Mouse (Mus musculus) intestine, embryonic 14.5 days (tissue): ENCODE results near the gene March9. TPM values are rescaled to one million over a fixed set of nuclear protein-coding genes. Genes with fewer than 3 reads are reported as not detected.

ENCODE experiments used
- ATAC-seq: fragments of 200-750 bp; cut with Nextera tagmentation; replicated peaks from 2 replicates; pipeline ENCODE4 v1.8.0; 2017; ENCODE audit warnings: low read depth, moderate number of reproducible peaks, moderate TSS enrichment, moderate library complexity; ENCODE audit not compliant: low FRiP score, low TSS enrichment
- DNase-seq: peaks from one replicate; pipeline ENCODE4 v3.0.0-alpha.2; 2018; ENCODE audit warnings: low spot score
- H3K27ac ChIP-seq: fragments of 300-500 bp; sonication (generic); 2 replicates; pipeline ENCODE4 v1.5.1; 2014; ENCODE audit warnings: low read depth, mild to moderate bottlenecking, control low read depth
- H3K27me3 ChIP-seq: fragments of 300-500 bp; sonication (generic); replicated peaks from 2 replicates; pipeline ENCODE4 v1.6.1; 2014; ENCODE audit warnings: low read length, control low read depth; ENCODE audit not compliant: control insufficient read depth, insufficient read depth
- H3K36me3 ChIP-seq: fragments of 300-500 bp; sonication (generic); 2 replicates; pipeline ENCODE4 v1.6.1; 2014; ENCODE audit warnings: low read length, control low read depth; ENCODE audit not compliant: control insufficient read depth, insufficient read depth
- H3K4me1 ChIP-seq: fragments of 300-500 bp; sonication (generic); replicated peaks from 2 replicates; pipeline ENCODE4 v1.6.1; 2014; ENCODE audit warnings: low read length, control low read depth, mixed read lengths; ENCODE audit not compliant: control insufficient read depth, insufficient read depth
- H3K4me2 ChIP-seq: fragments of 300-500 bp; sonication (generic); 2 replicates; pipeline ENCODE4 v1.6.1; 2014; ENCODE audit warnings: low read length
- H3K4me3 ChIP-seq: fragments of 300-500 bp; sonication (generic); 2 replicates; pipeline ENCODE4 v1.5.1; 2014; ENCODE audit warnings: low read depth, low read length, control low read depth, mixed read lengths
- H3K9ac ChIP-seq: fragments of 300-500 bp; sonication (generic); 2 replicates; pipeline ENCODE4 v1.6.1; 2014; ENCODE audit warnings: mild to moderate bottlenecking, low read length
- H3K9me3 ChIP-seq: fragments of 300-500 bp; sonication (generic); 2 replicates; pipeline ENCODE4 v1.6.1; 2016; ENCODE audit warnings: low read length, control low read depth; ENCODE audit not compliant: control insufficient read depth
- WGBS: fragments of 180-500 bp; shearing (Covaris S2); extraction: QIAGEN DNeasy Blood & Tissue Kit; methylation state at CpG from one replicate; pipeline ENCODE4 v1.1.7; 2014; 5-methylcytosine and 5-hydroxymethylcytosine counted together
- polyA plus RNA-seq: library from polyadenylated mRNA; unstranded; fragments of >200 nt; fragmentation: Nextera tagmentation; extraction: Ambion mirVana; gene quantifications from 2 replicates; pipeline ENCODE4 v1.2.1, GENCODE M21; 2014

The March9 gene
- polyA plus RNA-seq, 1 experiment from 2014 or later = 1.4 TPM

DNA sequence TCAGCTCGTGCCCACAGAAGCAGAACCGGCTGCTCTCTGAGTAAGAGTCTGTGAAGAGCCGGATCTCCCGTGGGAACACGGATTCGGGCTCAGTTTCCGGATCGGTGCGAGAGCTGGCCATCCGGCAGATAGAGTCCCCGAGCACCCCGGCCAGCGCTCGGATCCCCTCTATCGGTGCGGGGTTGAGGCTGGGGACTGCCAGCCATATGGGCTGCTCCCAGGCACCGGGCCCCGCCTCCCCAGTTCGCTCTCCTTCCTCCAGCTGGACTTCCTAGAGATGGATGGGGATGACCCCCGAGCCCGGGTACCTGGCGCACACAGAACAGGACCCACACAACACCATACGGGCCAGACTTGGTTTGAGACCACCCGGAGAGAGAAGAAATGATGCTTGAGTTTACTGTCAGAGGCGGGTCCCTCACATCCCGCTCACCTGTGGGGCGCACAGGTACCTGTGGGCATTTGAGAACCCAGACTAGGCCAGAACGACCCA, 18.7 kb downstream of the March9 start, which contains the start of the genes Mettl1 and Eef1akmt3:
Gene Mettl1, plus strand, starts transcription at position 141 of the 493 bp plus-strand sequence.
Gene Eef1akmt3, minus strand, starts transcription at position 240 of the 493 bp plus-strand sequence.
- no peak for DNase-seq
- peak within 1 kb of the TSS; percentile 48; the same call in 1 of the 2 replicates for H3K27ac ChIP-seq
- peak within 1 kb of the TSS; percentile 65 for H3K4me3 ChIP-seq
- peak within 1 kb of the TSS; percentile 59 for H3K9ac ChIP-seq
- H3K4me1 ChIP-seq = peaks cover 8% of the 10 kb centered on the region
- WGBS = under 1% methylated on average over 28 of the region's 28 CpGs
- H3K4me2 ChIP-seq = peak within 1 kb of the TSS; percentile 99
- no peaks in the 10 kb centered on the region for H3K9me3 ChIP-seq
- H3K27me3 ChIP-seq = peaks cover 10% of the 10 kb centered on the region; the same call in 1 of the 2 replicates
- ATAC-seq = peak; percentile 69
- H3K36me3 ChIP-seq = peaks cover 13% of the 10 kb centered on the region; the same call in 1 of the 2 replicates

DNA sequence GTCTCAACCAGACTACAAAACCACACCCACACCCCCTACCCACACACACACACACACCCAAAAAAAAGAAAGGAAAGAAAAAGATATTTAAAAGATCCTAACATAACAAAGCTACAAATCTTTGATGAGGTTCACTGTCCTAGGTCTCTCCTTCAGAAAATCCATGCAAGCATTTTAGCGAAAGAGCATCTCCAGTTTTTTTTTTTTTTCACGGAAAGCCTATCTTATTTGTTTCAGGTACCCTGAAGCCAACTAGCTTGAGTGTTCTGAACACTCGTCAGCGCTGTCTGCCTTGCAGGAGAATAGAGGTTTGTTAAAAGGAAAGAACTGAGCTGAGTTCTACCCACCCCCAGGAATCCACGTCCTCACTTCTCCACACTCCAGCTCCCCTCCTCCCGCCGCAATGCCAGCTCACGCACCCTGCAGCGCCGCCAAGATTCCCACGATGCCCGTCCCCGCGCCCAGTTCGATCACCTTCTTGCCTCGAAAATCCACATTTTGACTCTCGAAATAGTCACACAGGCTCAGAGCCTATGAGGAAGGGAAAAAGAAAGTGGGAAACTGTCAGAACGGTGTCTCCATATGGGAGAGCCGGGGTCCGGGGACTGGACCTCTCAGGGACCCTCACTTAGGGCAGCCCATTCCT, 19.3 kb downstream of the March9 start:
- Histone ChIP-seq H3K4me3 (peak overlapping the region; percentile 65), H3K9ac (peak overlapping the region; percentile 59), H3K27ac (no peak overlapping the region), H3K4me1 (peaks cover 8% of the 10 kb centered on the region), H3K27me3 (peaks cover 10% of the 10 kb centered on the region; the same call in 1 of the 2 replicates), H3K9me3 (no peaks in the 10 kb centered on the region), H3K4me2 (peak overlapping the region; percentile 99), H3K36me3 (peaks cover 10% of the 10 kb centered on the region; the same call in 1 of the 2 replicates)
- DNase-seq (no peak), ATAC-seq (0 out of 2 replicates have a peak, but pooled peaks have one; percentile 7)
- WGBS = under 1% methylated on average over 20 of the region's 20 CpGs

DNA sequence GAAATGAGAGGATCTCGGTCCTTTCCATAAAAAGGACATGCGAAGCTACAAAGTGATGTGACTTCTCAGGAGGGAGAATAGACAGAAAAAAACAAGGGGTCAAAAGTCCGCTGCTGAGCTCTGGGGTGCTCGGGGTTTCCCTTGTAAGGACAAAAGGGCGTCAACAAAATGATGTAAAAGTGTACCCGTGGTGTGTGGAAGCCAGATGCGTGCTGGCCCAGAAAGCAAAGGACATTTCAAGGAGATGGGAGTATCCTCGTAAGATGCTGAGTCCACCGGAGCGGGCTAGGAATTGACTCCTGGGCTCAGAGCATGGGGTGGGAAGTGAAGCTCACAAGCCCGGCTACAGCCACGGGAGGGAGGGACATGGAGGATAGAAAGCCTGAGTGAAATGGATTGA, 22.3 kb downstream of the March9 start:
- ATAC-seq = no peak
- Histone ChIP-seq H3K27me3 (peaks cover 10% of the 10 kb centered on the region; the same call in 1 of the 2 replicates), H3K4me2 (no peak overlapping the region), H3K4me1 (peaks cover 4% of the 10 kb centered on the region), H3K9me3 (no peaks in the 10 kb centered on the region), H3K27ac (no peak overlapping the region), H3K9ac (no peak overlapping the region), H3K4me3 (no peak overlapping the region), H3K36me3 (no peaks in the 10 kb centered on the region)
- 75% methylated on average over 12 of the region's 12 CpGs for WGBS
- DNase-seq = no peak

DNA sequence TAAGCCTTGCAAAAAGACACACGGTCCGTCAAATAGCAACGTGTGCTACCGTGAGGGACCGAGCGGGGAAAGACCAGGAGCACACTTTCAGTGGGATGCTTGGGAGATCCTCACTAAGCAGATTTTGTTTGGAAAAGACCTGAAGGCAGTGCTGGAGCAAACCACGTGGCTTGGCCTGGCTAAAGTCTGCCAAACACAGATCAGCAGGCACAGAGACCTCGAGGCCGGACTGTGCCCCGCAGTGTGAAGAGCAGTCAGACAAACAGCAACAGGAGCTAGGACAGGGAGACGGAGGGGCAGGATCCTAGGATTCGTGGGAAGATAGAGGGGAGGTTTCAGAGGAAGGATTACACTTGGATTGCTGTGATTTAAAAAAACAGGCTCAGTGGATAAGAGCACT, 23.7 kb downstream of the March9 start:
- WGBS = 81% methylated on average over 12 of the region's 12 CpGs
- DNase-seq (no peak), ATAC-seq (no peak)
- no peak overlapping the region for H3K4me2 ChIP-seq
- H3K4me1 ChIP-seq = no peaks in the 10 kb centered on the region
- H3K9ac ChIP-seq = no peak overlapping the region
- no peaks in the 10 kb centered on the region for H3K9me3 ChIP-seq
- H3K36me3 ChIP-seq = no peaks in the 10 kb centered on the region
- H3K27me3 ChIP-seq = peaks cover 10% of the 10 kb centered on the region; the same call in 1 of the 2 replicates
- no peak overlapping the region for H3K27ac ChIP-seq
- no peak overlapping the region for H3K4me3 ChIP-seq

DNA sequence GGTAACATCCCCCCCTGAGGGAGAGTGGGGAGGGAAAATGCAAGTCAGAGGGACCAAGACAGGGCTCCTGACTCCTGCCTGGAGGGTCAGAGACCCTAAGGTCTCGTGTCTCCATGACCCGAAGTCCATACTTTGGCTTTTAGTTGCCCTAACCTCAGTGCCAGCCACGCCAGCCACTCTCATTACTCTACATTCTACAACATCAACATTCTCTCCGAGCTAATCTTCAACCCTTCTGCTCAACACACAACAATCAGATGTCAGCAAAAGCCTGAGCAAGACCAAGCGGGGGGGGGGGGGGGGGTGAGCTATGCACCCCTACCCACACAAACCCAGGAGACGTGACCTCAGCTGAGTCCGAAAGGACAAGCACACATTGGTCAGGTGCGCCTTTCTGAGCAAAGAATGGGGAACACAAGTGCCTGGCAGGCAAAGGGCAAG, 26.7 kb downstream of the March9 start:
- ATAC-seq = no peak

DNA sequence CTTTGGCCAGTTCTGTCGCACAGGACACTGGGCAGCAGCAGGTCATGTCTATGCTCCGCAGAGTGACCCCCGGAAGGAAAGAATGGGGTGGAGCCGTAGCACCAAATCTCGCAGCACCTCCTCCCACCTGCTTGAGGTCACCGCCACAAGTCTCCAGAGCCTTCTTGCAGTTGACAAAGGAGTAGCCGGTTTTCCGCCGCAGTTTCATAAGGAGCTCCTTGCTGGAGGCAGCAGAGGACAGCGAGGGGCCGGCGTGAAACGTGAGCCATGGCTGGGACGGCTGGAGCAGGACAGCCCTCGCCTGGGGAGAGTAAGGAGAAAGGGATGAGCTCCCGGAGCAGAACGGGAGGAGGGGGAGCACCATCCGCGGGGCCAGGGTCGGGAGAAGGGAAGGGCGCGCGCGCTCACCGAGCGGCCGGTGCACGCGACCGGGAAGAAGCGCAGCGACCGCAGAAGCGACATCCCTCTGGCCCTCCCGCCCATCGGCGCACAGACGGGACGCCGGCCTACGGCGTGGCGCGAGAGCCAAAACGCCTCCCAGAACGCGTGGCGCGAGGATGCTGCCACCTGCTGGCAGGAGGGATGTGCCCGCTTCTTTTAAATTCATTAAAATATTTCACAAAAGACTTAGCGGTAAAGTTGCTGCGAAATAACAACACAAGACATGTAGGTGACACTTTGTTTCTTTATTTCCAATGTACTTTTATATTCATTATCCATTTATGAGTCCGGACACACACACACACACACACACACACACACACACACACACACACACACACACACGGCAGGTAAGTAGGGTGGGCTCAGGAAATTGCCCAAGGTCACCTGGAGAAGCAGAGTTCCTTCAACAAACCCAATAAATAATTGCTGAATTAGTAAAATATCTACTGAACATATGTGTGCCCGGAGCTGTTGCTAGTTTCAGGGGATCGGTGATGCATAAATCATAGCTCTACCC, 29.4 kb downstream of the March9 start, which contains the start of gene Tsfm:
Gene Tsfm, minus strand, starts transcription at position 505 of the 961 bp plus-strand sequence.
- DNase-seq (peak; percentile 94), ATAC-seq (peak; percentile 87)
- Histone ChIP-seq H3K9ac (peak within 1 kb of the TSS; percentile 79), H3K27me3 (no peaks in the 10 kb centered on the region), H3K4me2 (peak within 1 kb of the TSS; percentile 67), H3K4me1 (no peaks in the 10 kb centered on the region), H3K4me3 (peak within 1 kb of the TSS; percentile 93), H3K36me3 (peaks cover 38% of the 10 kb centered on the region), H3K9me3 (no peaks in the 10 kb centered on the region), H3K27ac (peak within 1 kb of the TSS; percentile 43; the same call in 1 of the 2 replicates)
- WGBS = 5% methylated on average over 56 of the region's 56 CpGs

More for the DNA sequence above, 26.7 kb downstream of the March9 start:
- Histone ChIP-seq H3K4me3 (no peak overlapping the region), H3K9me3 (no peaks in the 10 kb centered on the region), H3K27me3 (no peaks in the 10 kb centered on the region), H3K4me1 (no peaks in the 10 kb centered on the region), H3K4me2 (no peak overlapping the region), H3K36me3 (peaks cover 11% of the 10 kb centered on the region), H3K27ac (no peak overlapping the region), H3K9ac (no peak overlapping the region)
- WGBS = 84% methylated on average over 8 of the region's 8 CpGs
- no peak for DNase-seq

DNA sequence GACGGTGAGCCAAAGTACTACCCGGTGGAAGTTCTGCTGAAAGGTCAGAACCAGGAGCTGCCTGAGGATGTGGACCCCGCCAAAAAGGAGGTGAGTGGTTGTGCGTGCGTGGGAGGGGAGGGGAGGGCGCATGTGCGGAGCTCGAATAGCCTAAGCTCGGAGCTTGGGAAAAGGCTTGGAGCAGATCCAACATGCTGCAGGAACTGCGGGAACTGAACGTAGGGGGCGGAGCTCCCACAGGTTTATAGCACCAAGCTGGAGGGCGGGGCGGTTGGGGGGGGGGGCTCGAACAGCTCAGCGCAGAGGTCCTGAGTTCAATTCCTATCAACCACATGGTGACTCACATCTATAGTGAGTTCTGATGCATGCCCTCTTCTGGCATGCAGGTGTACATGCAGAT, 41.6 kb downstream of the March9 start:
- H3K27ac ChIP-seq = no peak overlapping the region
- H3K36me3 ChIP-seq = peaks cover 16% of the 10 kb centered on the region
- H3K4me3 ChIP-seq = no peak overlapping the region
- no peak overlapping the region for H3K4me2 ChIP-seq
- 77% methylated on average over 16 of the region's 16 CpGs for WGBS
- DNase-seq = no peak
- no peaks in the 10 kb centered on the region for H3K9me3 ChIP-seq
- no peak overlapping the region for H3K9ac ChIP-seq
- ATAC-seq = no peak
- H3K4me1 ChIP-seq = no peaks in the 10 kb centered on the region
- no peaks in the 10 kb centered on the region for H3K27me3 ChIP-seq

DNA sequence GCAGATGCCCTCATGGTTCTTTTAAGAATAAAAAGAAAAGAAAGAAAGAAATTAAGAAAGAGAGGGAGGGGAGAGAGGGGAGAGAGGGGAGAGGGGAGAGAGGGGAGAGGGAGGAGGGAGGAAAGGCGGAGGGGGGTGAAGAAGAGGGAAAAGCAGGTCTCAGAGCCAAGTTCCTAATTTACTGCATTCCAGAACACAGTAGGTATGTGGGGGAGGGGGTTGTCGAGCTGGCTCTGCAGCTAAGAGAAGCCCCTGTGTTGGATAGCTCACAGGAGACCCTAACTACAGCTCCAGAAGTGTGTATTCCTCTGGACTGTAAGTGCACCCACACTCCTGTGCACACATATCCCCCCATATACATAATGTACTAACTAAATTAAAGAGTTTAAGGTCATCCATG, 42.9 kb downstream of the March9 start:
- ATAC-seq (no peak), DNase-seq (no peak)
- Histone ChIP-seq H3K4me1 (no peaks in the 10 kb centered on the region), H3K4me2 (no peak overlapping the region), H3K9me3 (no peaks in the 10 kb centered on the region), H3K27ac (no peak overlapping the region), H3K9ac (no peak overlapping the region), H3K4me3 (no peak overlapping the region), H3K36me3 (peaks cover 4% of the 10 kb centered on the region; the same call in 1 of the 2 replicates), H3K27me3 (no peaks in the 10 kb centered on the region)
- WGBS = 16% methylated on average over 2 of the region's 2 CpGs
